27 mouse cellular contexts compared by ENCODE assay signal in genomic region chr5:128176234-128176633, GRCm38 (mm10).
"Had no signal": no experiment of that assay in that cellular context is flagged by ENCODE, and none has a peak within 500 bp of the region (broad histone marks: within the 10 kb centered on the region; RNA-seq: fewer than 3 reads in every experiment).

No protein-coding gene starts in this region.

- H3K4me3 ChIP-seq: embryonic facial prominence, embryonic 10.5 days; embryonic facial prominence, embryonic 12.5 days; embryonic facial prominence, embryonic 13.5 days; embryonic facial prominence, embryonic 15.5 days; erythroblast, embryonic 14.5 days; forebrain, embryonic 10.5 days; forebrain, embryonic 12.5 days; forebrain, embryonic 13.5 days; forebrain, embryonic 15.5 days; gastrocnemius, adult 2 months; heart, adult 2 months; heart, embryonic 10.5 days; heart, embryonic 12.5 days had no signal

- H3K27ac ChIP-seq: embryonic facial prominence, embryonic 10.5 days; embryonic facial prominence, embryonic 12.5 days; embryonic facial prominence, embryonic 13.5 days; embryonic facial prominence, embryonic 15.5 days; forebrain, embryonic 10.5 days; forebrain, embryonic 12.5 days; forebrain, embryonic 13.5 days; forebrain, embryonic 15.5 days; gastrocnemius, adult 2 months; heart, adult 2 months; heart, embryonic 10.5 days had no signal

- H3K27me3 ChIP-seq: embryonic facial prominence, embryonic 12.5 days; embryonic facial prominence, embryonic 13.5 days; embryonic facial prominence, embryonic 15.5 days; forebrain, embryonic 12.5 days; forebrain, embryonic 13.5 days; forebrain, embryonic 15.5 days; heart, embryonic 12.5 days had no signal

- ATAC-seq: forebrain, embryonic 13.5 days; forebrain, embryonic 15.5 days; forebrain, embryonic 16.5 days; forebrain, postnatal 0 days had no signal

- H3K9me3 ChIP-seq: embryonic facial prominence, embryonic 10.5 days; embryonic facial prominence, embryonic 12.5 days; embryonic facial prominence, embryonic 13.5 days; embryonic facial prominence, embryonic 15.5 days; forebrain, embryonic 10.5 days; forebrain, embryonic 12.5 days; forebrain, embryonic 13.5 days; forebrain, embryonic 15.5 days; heart, embryonic 10.5 days had no signal

- H3K36me3 ChIP-seq: embryonic facial prominence, embryonic 10.5 days; embryonic facial prominence, embryonic 12.5 days; embryonic facial prominence, embryonic 13.5 days; embryonic facial prominence, embryonic 15.5 days; forebrain, embryonic 10.5 days; forebrain, embryonic 12.5 days; forebrain, embryonic 15.5 days; heart, embryonic 10.5 days; heart, embryonic 12.5 days had no signal

- DNase-seq: cerebellum, adult 9-11 months; cerebellum, postnatal 10 days; cerebellum, postnatal 14 days; cerebellum, postnatal 25 days; cerebellum, postnatal 36 days; embryo, embryonic 11 days; forebrain, postnatal 0 days; gastrocnemius, adult 2 months; gastrocnemius, postnatal 10 days; gastrocnemius, postnatal 14 days; gastrocnemius, postnatal 25 days; gastrocnemius, postnatal 36 days; heart, adult 18-20 months; heart, adult 2 months had no signal

- H3K4me1 ChIP-seq: embryonic facial prominence, embryonic 10.5 days; embryonic facial prominence, embryonic 12.5 days; embryonic facial prominence, embryonic 13.5 days; embryonic facial prominence, embryonic 15.5 days; forebrain, embryonic 10.5 days; forebrain, embryonic 12.5 days; forebrain, embryonic 13.5 days; forebrain, embryonic 15.5 days; heart, embryonic 10.5 days; heart, embryonic 12.5 days had no signal

- H3K4me2 ChIP-seq: embryonic facial prominence, embryonic 12.5 days; embryonic facial prominence, embryonic 13.5 days; embryonic facial prominence, embryonic 15.5 days; forebrain, embryonic 12.5 days; forebrain, embryonic 13.5 days; forebrain, embryonic 15.5 days; heart, embryonic 11.5 days; heart, embryonic 12.5 days had no signal

- H3K9ac ChIP-seq: embryonic facial prominence, embryonic 12.5 days; embryonic facial prominence, embryonic 13.5 days; embryonic facial prominence, embryonic 15.5 days; forebrain, embryonic 12.5 days; forebrain, embryonic 13.5 days; forebrain, embryonic 15.5 days; forebrain, postnatal 0 days; heart, embryonic 12.5 days had no signal
